Mouse (Mus musculus): Measurements from ENCODE around the gene Large1. TPM values are rescaled to one million over a fixed set of nuclear protein-coding genes. Genes with fewer than 3 reads are reported as not detected.

The Large1 gene
- total and polyA plus RNA-seq, 3 experiments: not detected

- DNase-seq (ENCODE audit: low read depth, low spot score): no peak
- no peaks in the 10 kb centered on the region for H3K27me3 ChIP-seq (ENCODE audit: control insufficient read depth in 1 of 2, insufficient read depth in 2 of 2, low read length in 2 of 2)
- H3K9ac ChIP-seq (ENCODE audit: control insufficient read depth, low read depth, low read length, poor library complexity, severe bottlenecking): no peak overlapping the region
- no peaks in the 10 kb centered on the region for H3K9me3 ChIP-seq (replicated peaks; ENCODE audit: insufficient read depth, low read length)
- no peak for TF ChIP-seq GATA1 (IDR thresholded peaks at IDR 0.05; ENCODE audit: low read depth, low read length)
- TF ChIP-seq E2F4 (IDR thresholded peaks at IDR 0.05; ENCODE audit: borderline replicate concordance, low read depth, low read length): no peak
- no peak for TF ChIP-seq NELFE (IDR thresholded peaks at IDR 0.05; ENCODE audit: low read depth, low read length)
- TF ChIP-seq ZMIZ1 (IDR thresholded peaks at IDR 0.05; ENCODE audit: low read depth, low read length): no peak
- no peak for TF ChIP-seq MAZ (IDR thresholded peaks at IDR 0.05; ENCODE audit: low read depth, low read length)
- no peak for TF ChIP-seq ELF1 (IDR thresholded peaks at IDR 0.05; ENCODE audit: low read depth, low read length)
- no peak for TF ChIP-seq GABPA (IDR thresholded peaks at IDR 0.05; ENCODE audit: low read depth, low read length)
- no peak overlapping the region for H3K27ac ChIP-seq (ENCODE audit: control insufficient read depth, low read depth, low read length)
- no peak overlapping the region for H3K4me3 ChIP-seq (ENCODE audit: control insufficient read depth in 1 of 2, insufficient read depth in 1 of 2, low read depth in 2 of 2, low read length in 2 of 2)
- no peaks in the 10 kb centered on the region for H3K79me2 ChIP-seq (ENCODE audit: control insufficient read depth, insufficient read depth, low read length, poor library complexity)
- H3K4me1 ChIP-seq (ENCODE audit: control insufficient read depth in 1 of 2, insufficient read depth in 2 of 2, low read length in 2 of 2): no peaks in the 10 kb centered on the region
- no peaks in the 10 kb centered on the region for H3K36me3 ChIP-seq (ENCODE audit: control insufficient read depth in 1 of 2, insufficient read depth in 2 of 2, low read length in 2 of 2)
These were observed 57.8 kb downstream of the Large1 start for GRCm38 (mm10) chr8:73295531-73295930.

- no peak for TF ChIP-seq ZMIZ1 (IDR thresholded peaks at IDR 0.05; ENCODE audit: low read depth, low read length)
- no peak for TF ChIP-seq MYC (IDR thresholded peaks at IDR 0.05; ENCODE audit: low read depth, low read length)
- TF ChIP-seq MAZ (IDR thresholded peaks at IDR 0.05; ENCODE audit: low read depth, low read length): no peak
- no peak for TF ChIP-seq ZKSCAN1 (IDR thresholded peaks at IDR 0.05; ENCODE audit: low read depth, low read length)
- no peak for TF ChIP-seq RAD21 (IDR thresholded peaks at IDR 0.05; ENCODE audit: low read depth, low read length)
- no peak for TF ChIP-seq USF2 (IDR thresholded peaks at IDR 0.05; ENCODE audit: borderline replicate concordance in 1 of 2, insufficient read depth in 1 of 2, low read depth in 1 of 2, low read length in 2 of 2)
- no peak for TF ChIP-seq KAT2A (conservative IDR thresholded peaks at IDR 0.05; ENCODE audit: low read depth, low read length)
- DNase-seq (ENCODE audit: low read depth, low spot score): no peak
- Histone ChIP-seq H3K4me3 (ENCODE audit: control insufficient read depth in 1 of 2, insufficient read depth in 1 of 2, low read depth in 2 of 2, low read length in 2 of 2) (no peak overlapping the region), H3K27ac (ENCODE audit: control insufficient read depth, low read depth, low read length) (no peak overlapping the region), H3K79me2 (ENCODE audit: control insufficient read depth, insufficient read depth, low read length, poor library complexity) (no peaks in the 10 kb centered on the region), H3K9ac (ENCODE audit: control insufficient read depth, low read depth, low read length, poor library complexity, severe bottlenecking) (no peak overlapping the region), H3K27me3 (ENCODE audit: control insufficient read depth in 1 of 2, insufficient read depth in 2 of 2, low read length in 2 of 2) (no peaks in the 10 kb centered on the region), H3K4me1 (ENCODE audit: control insufficient read depth in 1 of 2, insufficient read depth in 2 of 2, low read length in 2 of 2) (no peaks in the 10 kb centered on the region), H3K36me3 (ENCODE audit: control insufficient read depth in 1 of 2, insufficient read depth in 2 of 2, low read length in 2 of 2) (no peaks in the 10 kb centered on the region), H3K9me3 (replicated peaks; ENCODE audit: insufficient read depth, low read length) (no peaks in the 10 kb centered on the region)
These were observed 59.7 kb downstream of the Large1 start for GRCm38 (mm10) chr8:73293655-73294054.

- H3K36me3 ChIP-seq (ENCODE audit: control insufficient read depth in 1 of 2, insufficient read depth in 2 of 2, low read length in 2 of 2): no peaks in the 10 kb centered on the region
- H3K27me3 ChIP-seq (ENCODE audit: control insufficient read depth in 1 of 2, insufficient read depth in 2 of 2, low read length in 2 of 2): no peaks in the 10 kb centered on the region
- DNase-seq (ENCODE audit: low read depth, low spot score): no peak
- H3K9ac ChIP-seq (ENCODE audit: control insufficient read depth, low read depth, low read length, poor library complexity, severe bottlenecking): no peak overlapping the region
- no peaks in the 10 kb centered on the region for H3K4me1 ChIP-seq (ENCODE audit: control insufficient read depth in 1 of 2, insufficient read depth in 2 of 2, low read length in 2 of 2)
- H3K4me3 ChIP-seq (ENCODE audit: control insufficient read depth in 1 of 2, insufficient read depth in 1 of 2, low read depth in 2 of 2, low read length in 2 of 2): no peak overlapping the region
- H3K9me3 ChIP-seq (replicated peaks; ENCODE audit: insufficient read depth, low read length): no peaks in the 10 kb centered on the region
- no peak overlapping the region for H3K27ac ChIP-seq (ENCODE audit: control insufficient read depth, low read depth, low read length)
- no peak for TF ChIP-seq USF2 (IDR thresholded peaks at IDR 0.05; ENCODE audit: borderline replicate concordance in 1 of 2, insufficient read depth in 1 of 2, low read depth in 1 of 2, low read length in 2 of 2)
- no peak for TF ChIP-seq ZKSCAN1 (IDR thresholded peaks at IDR 0.05; ENCODE audit: low read depth, low read length)
- no peak for TF ChIP-seq MAZ (IDR thresholded peaks at IDR 0.05; ENCODE audit: low read depth, low read length)
- TF ChIP-seq GATA1 (IDR thresholded peaks at IDR 0.05; ENCODE audit: low read depth, low read length): no peak
- TF ChIP-seq TCF12 (IDR thresholded peaks at IDR 0.05; ENCODE audit: low read depth, low read length): no peak
- no peak for TF ChIP-seq NRF1 (IDR thresholded peaks at IDR 0.05; ENCODE audit: insufficient read depth, low read depth, low read length, poor library complexity, severe bottlenecking)
- no peak for TF ChIP-seq MXI1 (IDR thresholded peaks at IDR 0.05; ENCODE audit: low read depth, low read length)
- no peak for TF ChIP-seq ELF1 (IDR thresholded peaks at IDR 0.05; ENCODE audit: low read depth, low read length)
- no peak for TF ChIP-seq EP300 (IDR thresholded peaks at IDR 0.05; ENCODE audit: low read depth in 1 of 2, low read length in 2 of 2)
- TF ChIP-seq E2F4 (IDR thresholded peaks at IDR 0.05; ENCODE audit: borderline replicate concordance, low read depth, low read length): no peak
- TF ChIP-seq TBP (IDR thresholded peaks at IDR 0.05; ENCODE audit: low read depth, low read length): no peak
- no peak for TF ChIP-seq KAT2A (conservative IDR thresholded peaks at IDR 0.05; ENCODE audit: low read depth, low read length)
- TF ChIP-seq MAFK (IDR thresholded peaks at IDR 0.05; ENCODE audit: borderline replicate concordance, low read depth, low read length): no peak
- TF ChIP-seq GABPA (IDR thresholded peaks at IDR 0.05; ENCODE audit: low read depth, low read length): no peak
- TF ChIP-seq POLR2AphosphoS2 (IDR thresholded peaks at IDR 0.05; ENCODE audit: low read length): no peak
- no peak for TF ChIP-seq HCFC1 (IDR thresholded peaks at IDR 0.05; ENCODE audit: low read depth, low read length)
- TF ChIP-seq MEF2A (IDR thresholded peaks at IDR 0.05; ENCODE audit: extremely low read depth, insufficient replicate concordance, low read depth, low read length, poor library complexity, severe bottlenecking): no peak
- TF ChIP-seq USF1 (IDR thresholded peaks at IDR 0.05; ENCODE audit: low read depth, low read length): no peak
- TF ChIP-seq NELFE (IDR thresholded peaks at IDR 0.05; ENCODE audit: low read depth, low read length): no peak
- H3K79me2 ChIP-seq (ENCODE audit: control insufficient read depth, insufficient read depth, low read length, poor library complexity): no peaks in the 10 kb centered on the region
These were observed 61.7 kb downstream of the Large1 start for GRCm38 (mm10) chr8:73291630-73292029.

Data from MEL (cell line).